Mouse (Mus musculus): ENCODE measurements around the gene Lrch3. TPM values are rescaled to one million over a fixed set of nuclear protein-coding genes. Genes with fewer than 3 reads are reported as not detected.

Gene Lrch3
- total RNA-seq (2023), result 10 to 100 TPM; 72.1 to 78.9 TPM

GRCm38 (mm10) chr16:32913937-32914881 is at the start of gene Lrch3:
Lrch3 (plus strand) TSS chr16:32914100.

DNA sequence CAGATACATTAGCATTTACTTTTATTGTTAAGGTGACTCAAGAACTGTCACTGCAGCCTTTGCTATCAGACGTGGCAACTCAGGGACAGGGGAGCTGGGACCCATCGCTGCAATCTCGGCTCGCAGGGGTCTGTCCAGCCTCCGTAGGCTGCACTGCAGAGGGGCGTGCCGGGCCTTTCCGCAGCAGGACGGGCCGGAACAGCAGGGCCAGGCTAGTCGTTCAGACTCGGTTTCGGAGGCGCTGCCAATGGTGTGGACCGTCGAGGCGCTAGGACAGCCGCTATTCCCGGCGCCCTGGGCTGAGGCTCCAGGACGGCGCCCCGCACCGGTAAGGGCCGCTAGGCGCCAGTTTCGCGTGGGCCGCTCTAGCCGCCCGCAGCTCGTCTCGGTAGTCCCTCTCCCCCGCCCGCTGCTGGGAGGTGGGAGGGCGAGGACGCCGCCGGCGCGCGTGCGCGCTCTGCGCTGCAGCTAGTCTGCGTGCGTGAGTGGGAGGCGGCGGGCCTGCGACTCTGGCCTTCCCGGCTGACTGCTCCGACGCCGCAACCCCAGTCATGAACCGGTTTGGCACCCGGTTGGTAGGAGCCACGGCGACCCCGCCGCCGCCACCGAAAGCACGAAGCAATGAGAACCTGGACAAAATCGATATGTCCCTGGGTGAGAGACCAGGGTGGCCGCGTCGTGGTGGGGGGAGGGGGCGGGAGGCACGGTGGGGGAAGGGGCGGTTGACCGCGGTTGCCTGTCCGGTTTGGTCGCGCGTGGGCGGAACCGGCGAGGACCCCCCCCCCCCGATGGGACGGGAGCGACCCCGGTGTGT is 36.4 kb upstream of the Lrch3 start, which contains the start of the genes Fyttd1 and Rubcn:
TSS of gene Fyttd1 (plus strand) at position 158 of the 814 bp plus-strand sequence.
TSS of gene Rubcn (minus strand) at position 424 of the 814 bp plus-strand sequence.

DNA sequence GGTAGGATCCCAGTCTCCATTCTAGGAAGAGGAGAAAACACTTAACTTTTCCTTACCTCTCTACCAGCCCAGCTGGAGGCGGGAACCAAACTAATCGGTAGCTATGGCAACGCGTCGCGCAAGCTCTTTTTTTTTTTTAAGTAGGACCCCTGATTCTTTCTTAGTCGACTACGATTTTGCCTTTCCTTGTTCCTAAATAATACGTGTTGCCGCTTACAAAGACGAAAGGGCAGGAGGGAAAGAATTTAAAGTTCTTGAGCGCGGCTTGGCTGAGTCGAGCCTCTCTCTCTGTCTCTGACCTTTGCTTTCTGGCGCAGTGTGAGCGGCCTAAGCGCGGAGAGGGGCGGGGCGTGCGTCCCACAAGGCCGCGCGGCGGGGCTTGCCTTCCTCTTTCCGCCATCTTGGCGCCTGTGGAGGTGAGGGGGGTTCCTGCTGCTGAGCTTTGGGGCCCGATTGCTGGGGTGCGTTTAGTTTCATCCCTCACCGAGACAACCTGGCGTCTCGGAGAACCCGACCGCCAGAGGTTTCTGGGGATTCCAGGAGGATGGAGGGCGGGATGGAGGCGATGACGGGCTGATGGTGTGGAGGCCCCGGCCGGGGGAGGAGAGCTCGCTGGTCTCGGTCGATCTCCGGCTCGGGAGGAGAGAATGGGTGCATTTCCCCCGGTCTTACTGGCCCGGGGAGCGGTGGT is 142.3 kb downstream of the Lrch3 start, which contains the start of the genes Iqcg and Rpl35a:
TSS of gene Iqcg (minus strand) at position 124 of the 691 bp plus-strand sequence.
TSS of gene Rpl35a (plus strand) at position 359 of the 691 bp plus-strand sequence.

GRCm38 (mm10) chr16:33062024-33062681 is 148.3 kb downstream of the Lrch3 start, which contains the start of gene Lmln:
Lmln (plus strand) TSS chr16:33062521.

Other genes with a start within 250 kb of the Lrch3 start
- not detected for gene Muc4, start 178.2 kb upstream of the Lrch3 start, total RNA-seq (2023)
- gene Muc20, start 116.7 kb upstream of the Lrch3 start, total RNA-seq (2023), result not detected
- gene Smbd1, start 103.6 kb upstream of the Lrch3 start, total RNA-seq (2023), result not detected
- 10 to 100 TPM; 63.9 to 94.7 TPM for gene Fyttd1, start 36.6 kb upstream of the Lrch3 start, total RNA-seq (2023)
- gene Rubcn, start 36.3 kb upstream of the Lrch3 start, total RNA-seq (2023), result 100 to 1,000 TPM; 186 to 201 TPM
- gene Iqcg, start 142.1 kb downstream of the Lrch3 start, total RNA-seq (2023), result not detected
- 1,000 to 10,000 TPM in 1 of 2 experiments, 100 to 1,000 TPM in 1; 983 to 1,091 TPM for gene Rpl35a, start 142.4 kb downstream of the Lrch3 start, total RNA-seq (2023)
- 1 to 10 TPM; 1.8 to 3.1 TPM for gene Lmln, start 148.4 kb downstream of the Lrch3 start, total RNA-seq (2023)

Data from B cell, adult 67 days (primary cell).